Mouse (Mus musculus) liver, adult 2 months (tissue): Measurements from ENCODE around the gene Gpd2.

Experiments
- CTCF ChIP-seq: fragments of 200-500 bp; IDR thresholded peaks from 2 replicates; pipeline ENCODE4 v1.5.1; 2011; ENCODE audit warnings: low read depth, low read length, control low read depth
- POLR2A ChIP-seq: fragments of 200-500 bp; IDR thresholded peaks from 2 replicates; pipeline ENCODE4 v1.6.1; 2011; ENCODE audit warnings: low read length, control low read depth; ENCODE audit not compliant: insufficient read depth; ENCODE audit errors: extremely low read depth

DNA sequence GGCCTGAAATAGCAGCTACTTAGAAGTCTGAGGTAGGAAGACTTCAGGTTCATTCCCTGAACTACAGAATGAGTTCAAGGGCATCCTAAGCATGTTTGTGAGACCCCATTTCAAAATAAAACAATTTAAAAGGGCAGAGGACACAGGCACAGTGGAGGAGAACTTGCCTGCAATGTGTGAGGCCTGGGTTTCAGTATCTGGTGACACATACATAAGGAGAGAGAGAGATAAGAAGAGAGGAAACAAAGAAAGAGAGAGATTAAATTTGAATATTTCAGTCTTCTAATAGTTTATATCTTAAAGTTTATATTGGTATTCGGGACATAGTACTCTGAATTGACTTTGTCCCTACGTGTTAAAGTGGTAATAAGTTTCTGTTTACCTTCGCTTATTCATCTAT is 38.4 kb upstream of the Gpd2 start:
- TF ChIP-seq POLR2A, result no peak
- TF ChIP-seq CTCF, result no peak
